Mouse (Mus musculus) embryonic facial prominence, embryonic 10.5 days (tissue): Measurements from ENCODE around the gene Rgl1. TPM values are rescaled to one million over a fixed set of nuclear protein-coding genes. Genes with fewer than 3 reads are reported as not detected.

Source experiments
- DNase-seq: peaks from one replicate; pipeline ENCODE4 v3.0.0-alpha.2; 2017; ENCODE audit warnings: low spot score
- H3K27ac ChIP-seq: fragments of 300-500 bp; sonication (generic); replicated peaks from 2 replicates; pipeline ENCODE4 v1.5.1; 2016; ENCODE audit warnings: mild to moderate bottlenecking
- H3K27me3 ChIP-seq: fragments of 300-500 bp; sonication (generic); replicated peaks from 2 replicates; pipeline ENCODE4 v1.6.1; 2016; ENCODE audit warnings: low read depth, mild to moderate bottlenecking; ENCODE audit not compliant: poor library complexity, severe bottlenecking
- H3K36me3 ChIP-seq: fragments of 300-500 bp; sonication (generic); replicated peaks from 2 replicates; pipeline ENCODE4 v1.6.1; 2016; ENCODE audit warnings: mild to moderate bottlenecking, moderate library complexity
- H3K4me1 ChIP-seq: fragments of 300-500 bp; sonication (generic); 2 replicates; pipeline ENCODE4 v1.6.1; 2016
- H3K4me3 ChIP-seq: fragments of 300-500 bp; sonication (generic); 2 replicates; pipeline ENCODE4 v1.5.1; 2016; ENCODE audit warnings: mild to moderate bottlenecking, moderate library complexity
- H3K9me3 ChIP-seq: fragments of 300-500 bp; sonication (generic); 2 replicates; pipeline ENCODE4 v1.6.1; 2016; ENCODE audit warnings: mild to moderate bottlenecking
- WGBS: fragments of 180-500 bp; shearing (Covaris S2); methylation state at CpG from one replicate; pipeline ENCODE4 v1.1.7; 2016; 5-methylcytosine and 5-hydroxymethylcytosine counted together
- polyA plus RNA-seq: library from polyadenylated mRNA; unstranded; fragments of >200 nt; fragmentation: Nextera tagmentation; extraction: Ambion mirVana; gene quantifications from 2 replicates; pipeline ENCODE4 v1.2.1, GENCODE M21; 2016

Gene Rgl1
- polyA plus RNA-seq, 1 experiment from 2014 or later, result 30.8 TPM

GRCm38 (mm10) chr1:152613158-152613857, 152.8 kb downstream of the Rgl1 start:
- 93% methylated on average over 16 of the region's 16 CpGs for WGBS
- no peaks in the 10 kb centered on the region for H3K27me3 ChIP-seq
- H3K4me3 ChIP-seq, result no peak overlapping the region
- DNase-seq, result no peak
- H3K36me3 ChIP-seq, result peaks cover 71% of the 10 kb centered on the region
- peaks cover 42% of the 10 kb centered on the region for H3K4me1 ChIP-seq
- peaks cover under 1% of the 10 kb centered on the region; the same call in 1 of the 2 replicates for H3K9me3 ChIP-seq
- no peak overlapping the region for H3K27ac ChIP-seq

- Histone ChIP-seq H3K36me3 (peaks cover 67% of the 10 kb centered on the region), H3K27ac (no peak overlapping the region)
- 85% methylated on average over 12 of the region's 12 CpGs for WGBS
Measured at GRCm38 (mm10) chr1:152612535-152613157, 153.5 kb downstream of the Rgl1 start.

GRCm38 (mm10) chr1:152609547-152609946, 156.6 kb downstream of the Rgl1 start:
- 86% methylated on average over 10 of the region's 10 CpGs for WGBS
- H3K4me1 ChIP-seq, result peaks cover 24% of the 10 kb centered on the region
- H3K27ac ChIP-seq, result no peak overlapping the region
- H3K36me3 ChIP-seq, result peaks cover 59% of the 10 kb centered on the region
- DNase-seq, result no peak
- no peaks in the 10 kb centered on the region for H3K27me3 ChIP-seq
- H3K4me3 ChIP-seq, result no peak overlapping the region
- H3K9me3 ChIP-seq, result no peaks in the 10 kb centered on the region

More at GRCm38 (mm10) chr1:152612535-152613157, 153.5 kb downstream of the Rgl1 start:
- H3K4me3 ChIP-seq, result no peak overlapping the region
- no peak for DNase-seq
- H3K9me3 ChIP-seq, result no peaks in the 10 kb centered on the region
- peaks cover 42% of the 10 kb centered on the region for H3K4me1 ChIP-seq
- no peaks in the 10 kb centered on the region for H3K27me3 ChIP-seq

- H3K27me3 ChIP-seq, result no peaks in the 10 kb centered on the region
- no peak overlapping the region for H3K27ac ChIP-seq
- WGBS, result 91% methylated on average over 7 of the region's 7 CpGs
- no peaks in the 10 kb centered on the region for H3K9me3 ChIP-seq
- no peak for DNase-seq
- peaks cover 55% of the 10 kb centered on the region for H3K36me3 ChIP-seq
- peaks cover 22% of the 10 kb centered on the region for H3K4me1 ChIP-seq
- H3K4me3 ChIP-seq, result no peak overlapping the region
Measured at GRCm38 (mm10) chr1:152609006-152609405, 157.1 kb downstream of the Rgl1 start.

- Histone ChIP-seq H3K4me3 (no peak overlapping the region), H3K27me3 (no peaks in the 10 kb centered on the region), H3K4me1 (peaks cover 25% of the 10 kb centered on the region), H3K36me3 (peaks cover 55% of the 10 kb centered on the region), H3K27ac (no peak overlapping the region), H3K9me3 (no peaks in the 10 kb centered on the region)
- 83% methylated on average over 14 of the region's 14 CpGs for WGBS
- no peak for DNase-seq
Measured at GRCm38 (mm10) chr1:152607765-152608164, 158.4 kb downstream of the Rgl1 start.

GRCm38 (mm10) chr1:152606727-152607126, 159.4 kb downstream of the Rgl1 start:
- no peak for DNase-seq
- peaks cover 47% of the 10 kb centered on the region for H3K36me3 ChIP-seq
- no peak overlapping the region for H3K4me3 ChIP-seq
- peaks cover 15% of the 10 kb centered on the region for H3K4me1 ChIP-seq
- H3K27me3 ChIP-seq, result no peaks in the 10 kb centered on the region
- H3K9me3 ChIP-seq, result no peaks in the 10 kb centered on the region
- 93% methylated on average over 11 of the region's 11 CpGs for WGBS
- no peak overlapping the region for H3K27ac ChIP-seq

- 87% methylated on average over 5 of the region's 5 CpGs for WGBS
- H3K9me3 ChIP-seq, result no peaks in the 10 kb centered on the region
- H3K36me3 ChIP-seq, result peaks cover 41% of the 10 kb centered on the region
- no peak for DNase-seq
- H3K4me3 ChIP-seq, result no peak overlapping the region
- H3K4me1 ChIP-seq, result peaks cover 14% of the 10 kb centered on the region
- H3K27me3 ChIP-seq, result no peaks in the 10 kb centered on the region
- H3K27ac ChIP-seq, result no peak overlapping the region
Measured at GRCm38 (mm10) chr1:152605895-152606625, 160.1 kb downstream of the Rgl1 start.

GRCm38 (mm10) chr1:152604147-152604546, 162.0 kb downstream of the Rgl1 start:
- H3K9me3 ChIP-seq, result no peaks in the 10 kb centered on the region
- no peaks in the 10 kb centered on the region for H3K27me3 ChIP-seq
- H3K27ac ChIP-seq, result no peak overlapping the region
- no peak overlapping the region for H3K4me3 ChIP-seq
- 82% methylated on average over 6 of the region's 6 CpGs for WGBS
- peaks cover 32% of the 10 kb centered on the region for H3K36me3 ChIP-seq
- DNase-seq, result no peak
- peaks cover 11% of the 10 kb centered on the region for H3K4me1 ChIP-seq

- 52% methylated on average over 9 of the region's 9 CpGs for WGBS
- DNase-seq, result no peak
- Histone ChIP-seq H3K4me1 (peaks cover 14% of the 10 kb centered on the region), H3K27me3 (no peaks in the 10 kb centered on the region), H3K9me3 (no peaks in the 10 kb centered on the region), H3K36me3 (peaks cover 32% of the 10 kb centered on the region), H3K27ac (no peak overlapping the region), H3K4me3 (no peak overlapping the region)
Measured at GRCm38 (mm10) chr1:152603628-152604027, 162.5 kb downstream of the Rgl1 start.

GRCm38 (mm10) chr1:152600494-152600893, 165.7 kb downstream of the Rgl1 start:
- WGBS, result 90% methylated on average over 2 of the region's 2 CpGs
- Histone ChIP-seq H3K27me3 (no peaks in the 10 kb centered on the region), H3K27ac (no peak overlapping the region), H3K4me1 (peaks cover 18% of the 10 kb centered on the region), H3K36me3 (peaks cover 17% of the 10 kb centered on the region), H3K4me3 (no peak overlapping the region), H3K9me3 (no peaks in the 10 kb centered on the region)
- no peak for DNase-seq

- peaks cover 10% of the 10 kb centered on the region for H3K36me3 ChIP-seq
- H3K27ac ChIP-seq, result no peak overlapping the region
- H3K4me3 ChIP-seq, result no peak overlapping the region
- H3K4me1 ChIP-seq, result peaks cover 29% of the 10 kb centered on the region
- no peaks in the 10 kb centered on the region for H3K27me3 ChIP-seq
- DNase-seq, result no peak
- WGBS, result 82% methylated on average over 8 of the region's 8 CpGs
- no peaks in the 10 kb centered on the region for H3K9me3 ChIP-seq
Measured at GRCm38 (mm10) chr1:152599347-152599746, 166.8 kb downstream of the Rgl1 start.

- H3K27ac ChIP-seq, result 0 out of 2 replicates have a peak overlapping the region, but pooled peaks have one; percentile 22
- H3K36me3 ChIP-seq, result peaks cover 6% of the 10 kb centered on the region
- H3K4me3 ChIP-seq, result no peak overlapping the region
- H3K4me1 ChIP-seq, result peaks cover 48% of the 10 kb centered on the region
- 72% methylated on average over 5 of the region's 5 CpGs for WGBS
- H3K27me3 ChIP-seq, result no peaks in the 10 kb centered on the region
- H3K9me3 ChIP-seq, result no peaks in the 10 kb centered on the region
- DNase-seq, result no peak
Measured at GRCm38 (mm10) chr1:152594690-152595089, 171.5 kb downstream of the Rgl1 start.
